Mouse (Mus musculus) hindbrain, postnatal 0 days (tissue): Measurements from ENCODE around the gene Pde12. TPM values are rescaled to one million over a fixed set of nuclear protein-coding genes. Genes with fewer than 3 reads are reported as not detected.

Source experiments
- ATAC-seq: fragments of 200-750 bp; cut with Nextera tagmentation; 2 replicates; pipeline ENCODE4 v1.8.0; 2017; ENCODE audit warnings: mild to moderate bottlenecking, moderate TSS enrichment, moderate library complexity
- DNase-seq: peaks from one replicate; pipeline ENCODE4 v3.0.0-alpha.2; 2015; ENCODE audit warnings: low spot score
- H3K27ac ChIP-seq: fragments of 300-500 bp; sonication (generic); 2 replicates; pipeline ENCODE4 v1.5.1; 2014; ENCODE audit warnings: mild to moderate bottlenecking
- H3K27me3 ChIP-seq: fragments of 300-500 bp; sonication (generic); 2 replicates; pipeline ENCODE4 v1.6.1; 2014; ENCODE audit warnings: low read length, mixed read lengths; ENCODE audit not compliant: insufficient read depth
- H3K36me3 ChIP-seq: fragments of 300-500 bp; sonication (generic); 2 replicates; pipeline ENCODE4 v1.6.1; 2014; ENCODE audit warnings: low read length, mixed read lengths; ENCODE audit not compliant: insufficient read depth
- H3K4me1 ChIP-seq: fragments of 300-500 bp; sonication (generic); 2 replicates; pipeline ENCODE4 v1.6.1; 2014; ENCODE audit warnings: antibody characterized with exemption, low read length, mixed read lengths; ENCODE audit not compliant: insufficient read depth
- H3K4me2 ChIP-seq: fragments of 300-500 bp; sonication (generic); 2 replicates; pipeline ENCODE4 v1.6.1; 2014; ENCODE audit warnings: low read depth, mild to moderate bottlenecking, low read length, moderate library complexity, mixed read lengths
- H3K4me3 ChIP-seq: fragments of 300-500 bp; sonication (generic); 2 replicates; pipeline ENCODE4 v1.5.1; 2014; ENCODE audit warnings: low read length
- H3K9ac ChIP-seq: fragments of 300-500 bp; sonication (generic); replicated peaks from 2 replicates; pipeline ENCODE4 v1.6.1; 2014; ENCODE audit warnings: mild to moderate bottlenecking, low read length, moderate library complexity, mixed read lengths
- H3K9me3 ChIP-seq: fragments of 300-500 bp; sonication (generic); 2 replicates; pipeline ENCODE4 v1.6.1; 2016; ENCODE audit warnings: low read length, mixed read lengths
- CTCF ChIP-seq: IDR thresholded peaks from 2 replicates; pipeline ENCODE4 v1.5.1; 2016; ENCODE audit warnings: antibody characterized with exemption, control low read depth, low read depth
- WGBS: fragments of 180-500 bp; shearing (Covaris S2); extraction: QIAGEN DNeasy Blood & Tissue Kit; methylation state at CpG from one replicate; pipeline ENCODE4 v1.1.7; 2014; 5-methylcytosine and 5-hydroxymethylcytosine counted together
- polyA plus RNA-seq: library from polyadenylated mRNA; unstranded; fragments of >200 nt; fragmentation: Nextera tagmentation; extraction: Ambion mirVana; gene quantifications from 2 replicates; pipeline ENCODE4 v1.2.1, GENCODE M21; 2015
- total RNA-seq: library from RNA; depleted of rRNA; stranded (reverse); fragments of >200 nt; gene quantifications from 2 replicates; pipeline ENCODE4 v1.2.3, GENCODE M21; 2014

The Pde12 gene
- total and polyA plus RNA-seq, 2 experiments from 2014 or later: 9.5 to 15.2 TPM

- Histone ChIP-seq H3K27ac (no peak overlapping the region), H3K4me1 (no peaks in the 10 kb centered on the region; the same call in 1 of the 2 replicates), H3K4me2 (peak overlapping the region; percentile 27; the same call in 1 of the 2 replicates), H3K27me3 (no peaks in the 10 kb centered on the region), H3K9ac (no peak overlapping the region), H3K4me3 (no peak overlapping the region), H3K9me3 (no peaks in the 10 kb centered on the region), H3K36me3 (no peaks in the 10 kb centered on the region; the same call in 1 of the 2 replicates)
- no peak for TF ChIP-seq CTCF
- DNase-seq (peak; percentile 74), ATAC-seq (peak; percentile 45; the same call in 1 of the 2 replicates)
- WGBS: 30% methylated on average over 5 of the region's 5 CpGs
Measured at GRCm38 (mm10) chr14:26645989-26646650, 23.6 kb downstream of the Pde12 start.

GRCm38 (mm10) chr14:26643006-26643624 is 26.6 kb downstream of the Pde12 start:
- DNase-seq: no peak
- 66% methylated on average over 3 of the region's 3 CpGs for WGBS
- TF ChIP-seq CTCF: no peak
- H3K9me3 ChIP-seq: no peaks in the 10 kb centered on the region
- no peak overlapping the region for H3K27ac ChIP-seq
- no peak for ATAC-seq
- H3K27me3 ChIP-seq: no peaks in the 10 kb centered on the region
- H3K4me1 ChIP-seq: no peaks in the 10 kb centered on the region; the same call in 1 of the 2 replicates
- H3K36me3 ChIP-seq: no peaks in the 10 kb centered on the region
- no peak overlapping the region for H3K9ac ChIP-seq
- H3K4me2 ChIP-seq: no peak overlapping the region
- no peak overlapping the region for H3K4me3 ChIP-seq

- WGBS: 22% methylated on average over 2 of the region's 2 CpGs
- H3K9me3 ChIP-seq: no peaks in the 10 kb centered on the region
- no peak overlapping the region for H3K27ac ChIP-seq
- H3K4me3 ChIP-seq: peak overlapping the region; percentile 83
- H3K27me3 ChIP-seq: no peaks in the 10 kb centered on the region
- H3K4me1 ChIP-seq: no peaks in the 10 kb centered on the region; the same call in 1 of the 2 replicates
- peak overlapping the region; percentile 80 for H3K9ac ChIP-seq
- peak; percentile 43 for DNase-seq
- ATAC-seq: no peak
- peak; percentile 29; the same call in 1 of the 2 replicates for TF ChIP-seq CTCF
- H3K36me3 ChIP-seq: no peaks in the 10 kb centered on the region
- peak overlapping the region; percentile 91 for H3K4me2 ChIP-seq
Measured at GRCm38 (mm10) chr14:26639961-26640360, 29.7 kb downstream of the Pde12 start.

GRCm38 (mm10) chr14:26639251-26639650 is 30.4 kb downstream of the Pde12 start:
- Histone ChIP-seq H3K27ac (peak overlapping the region; percentile 96; the same call in 1 of the 2 replicates), H3K9me3 (no peaks in the 10 kb centered on the region), H3K4me1 (no peaks in the 10 kb centered on the region; the same call in 1 of the 2 replicates), H3K4me2 (peak overlapping the region; percentile 91), H3K36me3 (no peaks in the 10 kb centered on the region), H3K9ac (peak overlapping the region; percentile 80), H3K4me3 (peak overlapping the region; percentile 83), H3K27me3 (no peaks in the 10 kb centered on the region)
- TF ChIP-seq CTCF: no peak
- whole genome bisulfite sequencing: 2% methylated on average over 11 of the region's 11 CpGs
- DNase-seq: no peak
- ATAC-seq: no peak

DNA sequence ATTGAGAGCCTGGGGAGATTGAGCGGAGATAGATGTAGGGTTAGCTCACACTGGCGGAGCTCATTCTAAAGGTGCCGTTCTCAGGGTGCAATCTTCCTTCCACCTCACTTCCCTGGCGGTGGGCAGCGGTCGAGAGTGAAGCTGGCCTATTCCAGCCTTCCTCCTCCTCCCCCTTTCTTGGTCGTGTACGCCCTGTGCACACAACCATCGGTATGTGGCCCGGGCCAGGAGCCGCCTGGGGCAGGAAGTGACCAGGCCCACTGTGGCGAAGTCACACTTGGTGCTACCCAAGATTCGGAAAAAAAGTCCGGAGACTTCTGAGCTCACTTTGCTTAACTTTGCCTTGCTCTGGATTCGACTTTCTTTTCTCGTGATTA is 31.0 kb downstream of the Pde12 start:
- Histone ChIP-seq H3K9me3 (no peaks in the 10 kb centered on the region), H3K4me1 (no peaks in the 10 kb centered on the region; the same call in 1 of the 2 replicates), H3K36me3 (no peaks in the 10 kb centered on the region), H3K9ac (peak overlapping the region; percentile 80), H3K27me3 (no peaks in the 10 kb centered on the region), H3K4me2 (peak overlapping the region; percentile 91), H3K4me3 (peak overlapping the region; percentile 83), H3K27ac (peak overlapping the region; percentile 96)
- no peak for TF ChIP-seq CTCF
- ATAC-seq: no peak
- DNase-seq: peak; percentile 47
- WGBS: under 1% methylated on average over 16 of the region's 16 CpGs

DNA sequence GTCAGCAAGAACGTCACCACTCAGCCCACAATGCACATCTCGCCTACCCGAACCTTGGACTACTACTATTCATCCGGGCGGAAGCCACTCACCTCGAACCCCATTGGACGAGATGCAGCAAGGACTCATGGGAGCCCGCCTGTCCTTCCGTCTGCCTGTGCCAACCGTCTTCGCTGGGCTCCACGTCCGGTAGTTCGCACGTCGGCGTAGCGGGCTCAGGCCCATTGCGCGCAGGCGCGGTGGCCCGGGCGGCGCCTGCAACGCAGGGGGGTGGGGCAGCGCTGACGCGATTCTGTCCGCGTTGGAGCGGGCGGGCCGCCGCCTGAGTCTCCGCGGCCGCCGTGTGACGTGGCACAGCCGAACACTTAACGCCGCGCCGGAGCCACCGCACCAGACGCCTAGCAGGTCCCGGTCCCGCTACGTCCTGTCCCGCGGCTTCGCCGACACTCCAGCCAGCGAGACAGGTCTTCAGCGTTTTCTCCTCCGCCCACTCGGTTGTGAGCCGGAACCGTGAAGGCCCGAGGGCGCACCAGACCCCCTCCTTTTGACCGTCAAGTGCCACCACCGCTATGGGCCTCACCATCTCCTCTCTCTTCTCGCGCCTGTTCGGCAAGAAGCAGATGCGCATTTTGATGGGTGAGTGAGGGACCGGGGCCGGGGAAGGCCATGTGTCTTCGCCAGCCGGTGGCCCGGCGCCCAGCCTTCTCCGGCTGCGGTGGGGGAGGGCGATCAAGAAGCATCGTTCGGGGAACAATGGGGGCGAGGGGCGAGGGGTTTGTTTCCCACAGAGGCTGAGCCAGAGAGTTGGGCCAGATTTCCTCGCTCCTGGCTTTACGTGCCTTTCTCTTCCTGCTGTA is 31.6 kb downstream of the Pde12 start, which contains the start of gene Arf4:
Arf4 (plus strand) TSS at position 224 of the 857 bp plus-strand sequence.
- no peaks in the 10 kb centered on the region; the same call in 1 of the 2 replicates for H3K4me1 ChIP-seq
- DNase-seq (peak; percentile 99), ATAC-seq (peak; percentile 99)
- peak within 1 kb of the TSS; percentile 80 for H3K9ac ChIP-seq
- peak within 1 kb of the TSS; percentile 91 for H3K4me2 ChIP-seq
- peak within 1 kb of the TSS; percentile 83 for H3K4me3 ChIP-seq
- H3K27ac ChIP-seq: peak within 1 kb of the TSS; percentile 96
- no peaks in the 10 kb centered on the region for H3K9me3 ChIP-seq
- no peak; the same call in 1 of the 2 replicates for TF ChIP-seq CTCF
- no peaks in the 10 kb centered on the region for H3K27me3 ChIP-seq
- WGBS: under 1% methylated on average over 79 of the region's 83 CpGs
- no peaks in the 10 kb centered on the region for H3K36me3 ChIP-seq
